In genomic region chr13:91114880-91115279, GRCm38 (mm10) we compare ENCODE assay signal across 14 mouse cellular contexts.
"Had no signal": no experiment of that assay in that cellular context is flagged by ENCODE, and none has a peak within 500 bp of the region (broad histone marks: within the 10 kb centered on the region; RNA-seq: fewer than 3 reads in every experiment).

No protein-coding gene starts in this region.

- DNase-seq: lung, adult 18-20 months; lung, postnatal 10 days; lung, postnatal 4 days; midbrain, embryonic 14.5 days; right cerebral cortex, postnatal 14 days; spleen, adult 18-20 months; thymus, adult 18-20 months; thymus, postnatal 14 days; thymus, postnatal 36 days had no signal

- H3K9me3 ChIP-seq: lung, embryonic 15.5 days; neural tube, embryonic 12.5 days had no signal

- H3K36me3 ChIP-seq: lung, embryonic 15.5 days; midbrain, embryonic 12.5 days; neural tube, embryonic 12.5 days had no signal

- H3K27ac ChIP-seq: liver, embryonic 14.5 days; lung, embryonic 15.5 days; midbrain, embryonic 12.5 days; neural tube, embryonic 12.5 days had no signal

- H3K4me2 ChIP-seq: lung, embryonic 15.5 days; midbrain, embryonic 12.5 days; neural tube, embryonic 12.5 days had no signal

- H3K4me1 ChIP-seq: lung, embryonic 15.5 days; megakaryocyte, embryonic 14.5 days; midbrain, embryonic 12.5 days; neural tube, embryonic 12.5 days had no signal

- H3K9ac ChIP-seq: liver, embryonic 14.5 days; lung, embryonic 15.5 days; midbrain, embryonic 12.5 days; neural tube, embryonic 12.5 days had no signal

- H3K4me3 ChIP-seq: lung, embryonic 15.5 days; megakaryocyte, embryonic 14.5 days; midbrain, embryonic 12.5 days; neural tube, embryonic 12.5 days had no signal

- H3K27me3 ChIP-seq: lung, embryonic 15.5 days; megakaryocyte, embryonic 14.5 days; midbrain, embryonic 12.5 days; neural tube, embryonic 12.5 days had no signal
